Mouse (Mus musculus) gastrocnemius, postnatal 14 days (tissue): ENCODE measurements at regions not wholly inside any gene's neighbourhood (a gene's known extent, or its start where the extent isn't known, plus 50 kb on each side); places are given as distances from the start of the nearest gene placed in this dataset.

Experiments used
- DNase-seq: peaks from one replicate; pipeline ENCODE4 v3.0.0; 2021; ENCODE audit warnings: mixed read lengths
- intact Hi-C: fragments of 180-260 bp; cut with DNase I; formaldehyde crosslinking; loops from one replicate; pipeline ENCODE4 v1.15.1; 2025; ENCODE audit warnings: low total_unique reads

DNA sequence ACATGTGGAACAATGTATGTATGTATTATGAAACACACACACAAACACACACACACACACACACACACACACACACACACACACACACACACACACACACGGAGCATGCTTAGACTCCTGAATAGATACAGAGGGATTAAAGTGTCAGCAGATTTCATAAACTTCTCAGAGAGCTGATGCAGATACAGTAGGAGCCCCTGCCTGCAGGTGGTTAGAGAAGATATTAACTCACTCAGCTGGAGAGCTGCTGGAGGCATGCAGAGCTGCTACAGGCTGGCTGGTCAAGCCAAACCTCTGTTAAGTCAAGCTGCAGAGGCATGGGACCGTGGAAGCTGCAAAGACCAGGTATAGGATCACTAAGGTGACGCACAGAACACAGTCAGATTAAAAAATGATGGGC lies 303.1 kb upstream of the C030005K15Rik start:
- intact Hi-C loops: no loop called here
- DNase-seq: no peak

DNA sequence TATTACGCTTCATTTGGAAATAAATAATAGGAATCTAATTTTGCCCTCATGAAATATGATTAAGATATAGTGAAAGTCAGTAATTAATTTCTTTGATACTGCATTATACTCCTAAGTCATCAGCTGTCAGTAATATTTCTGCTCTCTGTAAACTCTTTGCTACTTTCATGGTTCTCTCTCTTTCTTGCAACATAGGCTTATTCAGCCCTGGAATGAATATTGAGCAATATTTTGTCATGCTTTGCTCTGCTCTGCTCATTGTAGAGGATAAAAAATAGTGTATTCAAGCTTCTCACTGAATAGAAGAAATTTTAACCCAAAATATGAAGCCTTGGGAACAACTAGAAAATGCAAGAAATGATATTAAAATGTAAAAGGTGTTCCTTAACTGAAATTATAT lies 306.1 kb upstream of the C030005K15Rik start:
- intact Hi-C loops: no loop called here
- no peak for DNase-seq

DNA sequence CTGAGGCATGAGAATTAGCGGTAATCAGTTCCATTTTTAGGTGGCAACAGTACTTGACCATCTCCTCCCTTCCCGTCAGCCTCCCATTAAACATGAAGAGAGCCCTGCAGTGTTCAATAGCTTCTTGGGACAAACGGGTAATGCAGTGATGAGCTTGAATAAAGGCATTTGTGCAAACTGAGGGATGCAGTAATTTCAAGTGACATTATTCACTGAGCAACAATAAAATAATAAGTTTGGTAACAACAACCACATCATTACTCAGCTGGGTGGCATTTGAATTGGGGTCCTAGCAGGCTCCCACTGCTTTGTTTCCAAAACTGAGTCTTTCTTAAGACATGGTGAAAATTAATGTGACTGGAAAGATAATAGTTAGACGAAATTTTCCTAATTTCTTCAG lies 315.2 kb upstream of the C030005K15Rik start:
- intact Hi-C loops: no loop called here
- DNase-seq: no peak

DNA sequence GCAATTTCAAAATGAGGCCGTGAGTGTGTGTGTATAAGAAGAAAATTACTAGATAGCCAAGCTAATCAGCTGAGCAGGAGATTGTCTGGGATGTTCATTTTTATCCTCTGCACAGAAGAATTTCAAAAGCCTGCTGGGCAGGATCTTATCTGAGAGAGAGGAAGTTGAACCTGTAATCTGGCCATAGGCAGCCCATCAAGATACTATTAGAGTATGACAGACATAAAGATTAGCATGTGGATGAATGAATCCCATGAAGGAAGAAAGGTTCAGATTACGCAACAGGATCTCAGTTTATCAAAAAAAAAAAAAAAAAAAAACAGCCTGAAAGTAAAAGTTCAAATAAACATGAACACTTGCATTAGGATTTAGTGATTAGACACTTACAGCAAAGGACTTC lies 317.3 kb upstream of the C030005K15Rik start:
- intact Hi-C loops: no loop called here
- no peak for DNase-seq

DNA sequence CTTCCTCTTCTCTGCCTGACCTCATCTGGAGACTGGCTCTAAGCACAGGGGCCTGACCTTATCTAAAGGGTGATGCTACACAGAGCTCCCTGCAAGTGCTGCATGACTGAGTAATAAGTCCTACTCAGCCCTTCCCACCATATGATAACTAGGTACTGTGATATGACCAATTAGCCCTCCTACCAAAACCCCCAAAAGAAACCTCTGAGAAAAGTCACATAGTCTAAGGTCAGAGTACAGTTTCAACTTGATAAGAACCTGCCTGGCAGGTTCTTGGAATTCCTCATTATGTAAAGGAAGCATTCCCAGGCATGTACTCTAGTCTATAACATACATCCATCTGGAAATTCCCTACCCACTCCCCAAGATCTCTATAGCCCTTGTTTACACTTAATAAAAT lies 318.0 kb upstream of the C030005K15Rik start:
- no peak for DNase-seq
- intact Hi-C loops: no loop called here

DNA sequence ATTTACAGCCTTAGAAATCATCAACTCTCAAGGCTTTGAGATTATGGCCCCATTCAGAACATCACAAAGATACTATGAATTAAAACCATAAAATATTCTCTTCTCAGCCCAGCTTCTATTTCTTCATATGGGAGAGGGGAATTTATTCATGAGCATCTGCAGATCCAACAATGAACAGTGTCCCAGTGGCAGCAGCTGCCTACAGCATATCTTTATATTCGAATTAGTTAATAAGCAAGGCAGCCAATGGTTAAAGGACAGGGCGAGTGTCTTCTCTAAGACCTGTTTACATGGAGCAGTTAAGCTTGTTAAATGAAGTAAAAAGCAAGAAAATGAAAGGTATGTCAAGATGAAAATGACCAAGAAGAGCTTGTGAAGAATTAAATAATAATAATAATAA lies 346.9 kb upstream of the C030005K15Rik start:
- DNase-seq: no peak
- intact Hi-C loops: no loop called here

DNA sequence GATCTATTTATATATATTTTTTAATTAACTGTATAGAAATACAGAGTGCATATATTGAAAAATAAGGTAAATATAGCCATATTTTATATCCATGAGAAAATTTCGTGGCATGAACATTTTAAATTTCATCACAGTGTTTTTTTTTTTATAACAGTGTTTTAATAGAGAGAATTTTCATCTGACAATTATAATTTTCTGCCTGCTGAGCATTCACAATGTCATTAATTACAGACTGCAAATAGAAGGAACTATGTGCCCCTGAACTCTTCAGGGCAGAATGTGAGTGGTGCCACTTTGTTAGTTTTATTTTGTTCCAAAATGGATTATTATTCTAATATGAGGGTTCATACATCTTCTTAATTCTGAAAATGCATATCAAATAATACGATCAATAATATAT lies 358.3 kb upstream of the C030005K15Rik start:
- intact Hi-C loops: no loop called here
- no peak for DNase-seq

DNA sequence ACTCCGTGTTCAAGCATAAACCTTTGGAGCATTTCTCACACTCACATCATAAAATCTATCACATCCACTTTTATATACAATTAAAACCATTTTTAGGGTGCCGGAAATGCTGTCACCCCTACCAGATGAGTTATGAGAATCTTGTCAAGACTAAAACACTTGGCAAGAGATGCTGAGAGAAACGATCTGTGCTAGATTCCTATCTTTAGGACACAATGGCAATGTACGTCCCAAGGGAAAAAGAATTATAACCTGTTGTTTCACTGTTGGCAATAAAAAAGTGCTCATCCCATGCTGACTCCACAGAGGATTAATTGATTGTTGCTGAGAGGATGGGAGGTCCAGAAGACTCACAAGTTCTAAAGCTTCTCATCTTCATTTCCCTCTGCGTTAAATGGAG lies 389.7 kb upstream of the C030005K15Rik start:
- DNase-seq: no peak
- intact Hi-C loops: no loop called here

DNA sequence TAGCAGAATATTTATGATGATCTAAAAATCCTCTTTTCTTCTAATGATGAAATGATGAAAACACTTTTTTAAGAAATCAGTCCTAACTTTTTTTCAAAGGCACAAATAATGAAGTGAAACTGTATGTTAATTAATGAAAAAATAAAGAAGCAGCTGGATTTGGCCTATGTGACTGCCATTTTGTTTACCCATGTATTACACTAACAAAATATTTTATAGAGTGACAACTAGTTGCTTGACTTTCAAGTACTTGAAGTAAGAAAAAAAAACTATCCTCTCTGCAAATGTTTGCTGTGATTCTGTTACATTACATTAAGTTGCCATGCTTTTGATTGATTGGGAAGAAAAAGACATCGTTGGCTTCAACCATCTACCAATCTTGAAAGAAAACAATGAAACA lies 399.2 kb upstream of the C030005K15Rik start:
- intact Hi-C loops: no loop called here
- DNase-seq: no peak

DNA sequence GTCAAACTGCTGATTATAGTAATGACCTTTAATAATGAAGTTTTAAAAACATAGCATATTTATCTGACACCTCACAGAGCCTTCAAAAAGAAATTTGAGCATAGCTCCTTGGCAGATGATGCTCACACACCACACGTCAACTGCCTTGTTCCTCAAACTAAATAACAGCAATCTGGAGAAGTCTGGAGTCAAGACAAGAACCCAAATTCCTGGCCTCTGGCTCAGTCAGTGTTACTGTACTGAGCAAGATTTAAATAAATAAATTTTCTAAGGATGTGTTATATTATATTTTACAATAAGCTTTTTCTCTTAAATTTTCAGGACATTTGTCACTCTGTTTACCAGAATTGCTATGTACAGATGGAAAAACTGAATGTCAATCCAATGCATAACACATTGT lies 408.5 kb upstream of the C030005K15Rik start:
- intact Hi-C loops: no loop called here
- DNase-seq: no peak

DNA sequence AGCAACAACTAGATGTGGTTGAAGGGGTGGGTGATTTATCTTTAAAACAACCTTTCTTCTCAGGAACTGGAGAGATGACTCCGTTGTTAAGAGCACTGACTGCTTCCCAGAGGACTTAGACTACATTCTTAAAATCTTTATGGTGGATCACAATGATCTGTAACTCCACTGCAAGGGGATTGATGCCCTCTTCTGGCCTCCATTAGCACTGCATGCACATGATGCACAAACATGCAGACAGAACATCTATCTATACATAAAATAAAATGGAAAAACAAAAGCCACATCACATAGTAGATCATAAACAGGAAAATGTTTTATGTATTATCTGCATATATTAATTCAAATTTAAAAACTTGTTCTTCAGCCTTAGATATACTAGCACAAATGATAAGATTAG lies 419.2 kb upstream of the C030005K15Rik start:
- intact Hi-C loops: no loop called here
- no peak for DNase-seq

DNA sequence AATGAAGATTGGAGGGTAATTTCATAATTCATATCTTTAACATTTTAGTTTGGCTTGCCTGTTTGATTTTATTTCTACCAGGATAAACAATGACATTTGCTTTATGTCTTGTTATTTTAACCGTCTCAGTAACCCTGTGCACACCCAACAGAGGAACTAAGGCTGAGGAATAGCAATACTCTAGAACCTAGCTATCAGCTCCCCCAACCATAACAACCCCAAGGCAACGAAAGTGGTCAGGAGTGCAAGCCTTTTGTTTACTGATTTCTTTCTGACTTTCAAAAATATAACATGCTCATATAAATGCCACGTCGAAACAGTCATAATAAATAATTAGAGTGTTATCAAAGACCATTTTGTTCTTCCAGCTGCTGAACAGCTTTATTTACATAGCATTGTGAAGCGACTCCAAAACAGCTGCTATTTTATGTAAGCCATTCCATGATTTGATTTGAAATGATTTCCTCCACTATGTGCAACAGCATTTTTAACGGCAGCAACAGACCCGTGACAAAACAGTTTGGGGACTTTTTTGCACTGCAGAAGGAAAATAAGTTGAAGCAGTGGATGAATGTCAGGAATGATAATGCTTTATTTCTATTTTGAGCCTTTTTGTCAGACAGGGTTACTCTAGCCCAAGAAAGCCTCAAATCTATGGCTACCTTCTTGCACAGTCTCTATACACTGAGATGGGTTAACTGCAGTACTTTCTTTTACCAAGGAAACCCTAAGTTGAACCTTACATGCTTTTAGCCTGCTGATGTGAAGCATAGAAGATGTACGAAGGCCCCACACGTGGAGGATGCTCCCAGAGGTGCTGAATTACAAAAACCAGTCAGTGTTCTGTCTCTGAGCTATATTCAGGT lies 420.7 kb upstream of the C030005K15Rik start:
- no peak for DNase-seq
- intact Hi-C loops: no loop called here

DNA sequence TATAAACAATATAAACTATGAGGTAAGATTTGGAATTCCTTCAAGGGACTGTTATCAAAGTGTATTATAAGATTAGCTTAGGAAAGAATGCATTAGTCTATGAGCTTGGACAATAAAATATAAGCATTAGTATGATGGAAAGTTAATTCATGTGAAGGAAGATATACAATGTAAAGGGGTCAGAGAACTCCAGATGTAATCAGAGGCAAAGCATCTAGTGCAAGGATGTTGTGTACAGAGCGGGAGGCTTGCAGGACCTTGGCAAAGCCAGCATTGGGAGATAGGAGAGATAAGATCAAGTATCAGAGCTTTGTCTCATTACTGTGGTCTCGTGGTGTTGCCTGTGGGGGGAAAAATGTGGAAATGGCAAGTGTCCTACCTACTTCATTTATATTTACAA lies 429.4 kb upstream of the C030005K15Rik start:
- intact Hi-C loops: no loop called here
- no peak for DNase-seq

DNA sequence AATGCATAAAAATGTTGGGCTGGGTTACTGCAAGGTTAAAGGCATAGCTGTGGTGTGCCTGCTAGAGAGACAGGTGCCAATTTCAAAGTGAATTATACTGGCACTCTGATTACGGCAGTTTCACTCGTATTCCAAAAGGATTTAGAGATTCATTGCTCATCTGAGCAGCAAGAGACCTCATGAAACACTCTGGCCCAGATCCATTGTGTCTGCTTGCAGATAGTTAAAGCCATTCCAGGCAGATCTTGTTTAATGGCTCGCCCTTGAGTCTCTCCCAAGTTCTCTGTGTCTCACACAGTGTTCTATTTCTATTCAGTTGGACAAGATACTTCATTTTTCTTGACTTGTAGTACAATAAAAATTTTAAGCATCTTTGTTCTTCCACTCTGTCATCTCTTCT lies 459.1 kb upstream of the C030005K15Rik start:
- DNase-seq: peak; percentile 24
- intact Hi-C loops: no loop called here

DNA sequence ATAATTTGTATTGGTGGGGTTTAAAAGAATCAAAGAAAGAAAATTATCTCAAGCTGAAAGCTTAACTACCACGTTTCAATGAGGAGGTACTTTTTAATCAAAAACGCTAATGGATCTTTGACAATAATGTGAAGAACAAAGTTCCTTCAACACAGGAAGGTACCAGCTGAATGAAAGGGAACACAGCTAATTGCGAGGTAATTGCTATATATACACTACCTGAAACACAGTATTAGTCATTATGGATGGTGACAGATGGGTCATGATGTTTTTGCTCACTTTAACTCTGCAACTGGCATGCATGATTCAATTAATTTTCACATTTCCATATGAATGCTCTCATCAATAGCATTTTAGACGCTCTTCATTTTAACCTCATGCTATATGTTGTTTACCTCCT lies 470.3 kb upstream of the C030005K15Rik start:
- intact Hi-C loops: no loop called here
- no peak for DNase-seq

DNA sequence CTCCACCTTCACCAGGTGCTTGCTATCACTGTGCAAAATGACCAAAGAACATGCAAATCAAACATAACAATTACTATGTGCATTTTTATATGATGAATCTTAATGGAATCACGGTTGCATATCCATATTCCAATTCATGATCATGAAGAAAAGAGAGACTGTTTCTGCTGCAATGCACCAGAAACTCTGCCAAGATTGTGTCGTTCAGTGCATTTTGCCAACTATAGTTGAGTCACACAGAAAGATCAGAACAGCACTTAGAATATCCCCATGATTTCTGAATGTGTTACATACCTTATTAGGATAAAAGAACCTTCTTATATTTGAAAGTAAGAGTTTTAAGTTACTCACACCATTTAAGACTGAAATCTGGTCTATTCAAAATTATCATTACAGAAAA lies 483.7 kb upstream of the C030005K15Rik start:
- DNase-seq: no peak
- intact Hi-C loops: no loop called here

DNA sequence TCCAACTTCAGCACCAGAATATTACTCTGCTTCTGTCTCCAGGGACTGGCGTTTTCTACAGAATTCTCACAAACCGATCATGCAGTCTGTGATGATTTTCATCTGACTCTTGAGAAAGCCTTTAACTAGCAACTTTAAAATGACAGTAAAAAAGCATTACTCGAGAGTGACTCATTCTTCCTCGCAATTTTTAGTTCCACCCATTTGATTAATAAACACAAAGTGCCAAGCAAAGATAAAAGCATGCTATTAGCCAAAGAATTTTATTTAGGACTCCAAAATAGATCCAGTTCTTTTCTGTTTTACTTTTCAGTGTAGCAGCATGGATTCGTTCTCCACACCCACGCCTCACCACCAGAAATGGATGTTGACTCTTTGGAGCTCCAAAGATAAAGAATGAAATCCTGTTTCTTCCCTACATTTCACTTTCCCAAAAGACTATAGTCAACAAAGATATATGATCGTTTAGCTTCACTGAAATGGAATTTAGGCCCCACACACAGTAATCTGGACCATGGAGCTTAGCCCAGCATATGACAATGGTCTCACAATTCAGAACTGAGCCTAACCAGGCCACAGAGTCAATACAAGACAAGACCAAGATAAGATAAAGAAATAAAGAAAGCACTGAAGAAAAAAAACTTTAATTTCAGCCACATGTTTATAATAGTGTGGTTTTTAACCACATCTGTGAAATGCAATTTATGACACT lies 486.5 kb upstream of the C030005K15Rik start:
- no peak for DNase-seq
- intact Hi-C loops: no loop called here

DNA sequence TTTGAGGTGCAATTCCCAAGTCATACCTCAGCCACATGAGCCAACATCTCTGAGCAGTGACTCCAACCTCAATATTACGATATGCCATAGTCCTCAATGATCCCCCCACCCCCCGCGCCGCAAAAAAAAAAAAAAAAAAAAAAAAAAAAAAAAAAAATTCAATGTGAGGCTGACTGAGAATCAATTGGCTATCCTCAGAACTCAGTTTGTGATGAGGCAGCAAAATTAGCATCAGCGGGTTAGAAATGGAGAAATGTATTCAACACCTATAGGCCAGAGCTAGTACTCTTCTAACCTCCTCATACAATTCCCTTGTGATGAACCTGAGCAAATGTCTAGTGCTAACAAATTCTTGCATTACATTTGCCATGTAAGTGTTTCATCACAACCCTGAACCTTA lies 504.5 kb upstream of the C030005K15Rik start:
- DNase-seq: no peak
- intact Hi-C loops: no loop called here

DNA sequence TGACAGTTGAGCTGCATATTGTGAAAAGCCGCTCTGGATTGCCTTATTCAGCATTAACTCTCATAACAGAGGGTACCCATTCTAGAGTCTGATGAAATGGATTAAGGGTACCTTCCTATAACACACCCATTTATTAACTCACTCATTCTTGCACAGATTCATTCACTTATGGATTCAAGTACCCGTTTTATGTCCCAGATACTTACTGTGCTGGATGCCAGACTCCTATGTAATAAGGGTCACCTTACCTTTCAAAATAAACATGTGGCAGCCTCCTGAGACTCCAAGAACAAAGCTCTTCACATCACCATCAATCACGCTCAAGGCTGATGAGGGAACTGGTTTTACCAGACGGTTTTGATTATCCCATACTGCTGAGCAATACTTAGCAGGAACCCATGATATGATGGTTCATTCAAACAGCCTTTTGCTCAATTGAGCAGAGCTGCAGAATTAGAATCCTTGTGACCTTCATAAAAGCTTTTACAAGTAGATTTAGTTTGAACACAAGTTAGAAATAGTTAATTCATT lies 505.2 kb upstream of the C030005K15Rik start:
- DNase-seq: no peak
- intact Hi-C loops: no loop called here

DNA sequence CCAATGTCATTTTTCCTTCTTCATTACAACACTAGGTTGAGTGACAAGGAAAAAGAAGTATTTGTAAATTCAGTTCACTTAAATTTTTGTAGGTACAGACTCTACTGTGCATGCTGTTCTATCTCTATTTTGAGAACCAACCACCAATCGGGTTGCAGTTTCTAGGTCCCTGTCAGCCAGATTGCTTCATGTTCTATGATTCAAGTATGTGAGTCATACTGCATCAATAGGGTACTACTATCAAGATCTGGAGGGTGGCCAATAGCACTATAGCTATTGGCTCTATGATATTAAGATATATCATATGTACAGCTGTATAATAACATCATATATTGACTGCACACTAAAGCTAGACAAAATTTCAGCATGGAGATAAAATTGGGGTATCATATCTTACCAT lies 521.8 kb upstream of the C030005K15Rik start:
- intact Hi-C loops: no loop called here
- DNase-seq: no peak
